Mouse (Mus musculus): Measurements from ENCODE around the gene Kif21b. TPM values are rescaled to one million over a fixed set of nuclear protein-coding genes. Genes with fewer than 3 reads are reported as not detected.

Gene Kif21b
- polyA plus RNA-seq, 1 experiment from 2014 or later: 1.3 TPM

DNA sequence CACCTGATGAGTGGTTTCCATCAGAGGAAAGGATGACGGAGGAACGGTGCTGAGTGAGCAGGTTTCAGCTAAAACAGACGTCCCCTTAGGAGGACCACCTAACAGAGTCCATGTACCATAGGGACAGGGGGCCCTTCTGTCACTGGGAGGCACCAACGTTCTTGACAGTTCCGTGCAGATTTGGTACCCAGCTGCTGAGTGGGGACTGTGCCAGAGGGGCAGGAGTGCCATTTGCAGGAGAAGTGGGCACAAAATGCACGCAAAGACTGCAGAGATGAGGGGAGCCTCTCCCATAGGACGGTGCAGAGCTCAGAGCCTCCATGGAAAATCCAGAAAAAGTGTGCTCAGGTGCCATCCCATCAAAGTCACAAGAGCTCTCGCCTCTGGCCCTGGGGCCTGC lies 9.2 kb upstream of the Kif21b start:
- Histone ChIP-seq H3K4me1 (ENCODE audit: control insufficient read depth, low read depth, low read length) (peaks cover 8% of the 10 kb centered on the region), H3K27me3 (ENCODE audit: control insufficient read depth, insufficient read depth, low read depth, low read length) (no peaks in the 10 kb centered on the region), H3K4me2 (ENCODE audit: low read depth, low read length) (no peak overlapping the region), H3K9me3 (replicated peaks; ENCODE audit: control insufficient read depth, low read length) (no peaks in the 10 kb centered on the region), H3K9ac (ENCODE audit: low read depth, low read length) (no peak overlapping the region), H3K36me3 (ENCODE audit: control insufficient read depth, insufficient read depth) (no peaks in the 10 kb centered on the region), H3K27ac (ENCODE audit: low read length) (no peak overlapping the region), H3K4me3 (ENCODE audit: low read depth, low read length) (no peak overlapping the region)
- 64% methylated on average over 8 of the region's 8 CpGs for WGBS (ENCODE audit: insufficient replicate concordance)
- ATAC-seq (ENCODE audit: low read depth): no peak

DNA sequence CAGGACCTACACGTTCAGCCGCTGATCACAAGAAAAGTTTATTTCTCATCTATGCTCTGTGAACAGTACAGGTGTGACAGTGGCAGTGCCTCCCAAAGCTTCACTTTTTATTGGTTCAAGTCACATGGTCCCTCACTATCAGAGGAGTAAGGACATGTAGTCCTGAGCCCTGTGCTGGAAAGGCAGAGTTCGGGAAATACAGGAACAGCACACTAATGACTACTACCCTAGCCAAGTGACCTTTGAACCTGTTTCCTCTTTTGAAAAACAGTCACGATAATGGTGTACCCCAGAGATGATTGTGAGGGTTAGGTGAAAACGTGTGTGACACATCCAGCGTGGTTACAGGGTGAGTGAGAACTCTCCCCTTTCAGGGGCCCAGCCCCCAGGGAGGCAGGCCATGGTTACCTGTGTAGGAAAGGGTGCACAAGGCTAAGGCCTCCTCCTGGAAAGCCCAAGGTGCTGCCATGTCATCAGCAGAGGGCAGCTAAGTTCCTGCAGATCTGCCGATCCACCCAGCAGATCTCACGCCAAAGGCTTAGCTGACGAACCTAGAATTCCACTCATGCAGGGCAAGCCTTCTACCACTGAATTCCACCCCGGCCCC lies 4.9 kb upstream of the Kif21b start:
- Histone ChIP-seq H3K27me3 (ENCODE audit: control insufficient read depth, insufficient read depth, low read depth, low read length) (no peaks in the 10 kb centered on the region; the same call in 1 of the 2 replicates), H3K9ac (ENCODE audit: low read depth, low read length) (no peak overlapping the region), H3K4me1 (ENCODE audit: control insufficient read depth, low read depth, low read length) (peaks cover 8% of the 10 kb centered on the region), H3K9me3 (replicated peaks; ENCODE audit: control insufficient read depth, low read length) (no peaks in the 10 kb centered on the region), H3K4me2 (ENCODE audit: low read depth, low read length) (no peak overlapping the region), H3K27ac (ENCODE audit: low read length) (no peak overlapping the region), H3K36me3 (ENCODE audit: control insufficient read depth, insufficient read depth) (no peaks in the 10 kb centered on the region), H3K4me3 (ENCODE audit: low read depth, low read length) (no peak overlapping the region)
- ATAC-seq (ENCODE audit: low read depth): peak; percentile 35; the same call in 1 of the 2 replicates
- WGBS (ENCODE audit: insufficient replicate concordance): 57% methylated on average over 10 of the region's 10 CpGs

DNA sequence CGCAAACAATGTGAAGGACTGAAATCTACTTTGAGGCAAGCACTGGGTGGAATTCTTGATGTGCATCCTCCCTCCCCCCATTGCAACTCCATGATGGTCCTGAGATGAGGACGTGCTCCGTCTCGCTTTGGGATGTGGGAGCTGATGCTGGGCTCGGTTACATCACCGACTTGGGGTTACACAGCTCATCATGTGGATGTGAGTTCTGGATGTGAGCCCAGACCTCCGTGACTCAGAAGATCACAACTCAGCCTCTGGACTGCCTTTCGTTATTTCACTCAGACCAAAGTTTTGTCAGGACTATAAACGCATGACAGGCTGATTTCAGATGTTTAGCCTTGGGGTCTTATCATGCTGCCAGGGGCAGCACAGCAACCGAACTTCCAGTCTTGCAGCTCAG lies 4.3 kb upstream of the Kif21b start:
- Histone ChIP-seq H3K4me1 (ENCODE audit: control insufficient read depth, low read depth, low read length) (peaks cover 14% of the 10 kb centered on the region), H3K4me3 (ENCODE audit: low read depth, low read length) (no peak overlapping the region), H3K4me2 (ENCODE audit: low read depth, low read length) (no peak overlapping the region), H3K27me3 (ENCODE audit: control insufficient read depth, insufficient read depth, low read depth, low read length) (peaks cover 3% of the 10 kb centered on the region), H3K9ac (ENCODE audit: low read depth, low read length) (no peak overlapping the region), H3K27ac (ENCODE audit: low read length) (no peak overlapping the region), H3K36me3 (ENCODE audit: control insufficient read depth, insufficient read depth) (no peaks in the 10 kb centered on the region), H3K9me3 (replicated peaks; ENCODE audit: control insufficient read depth, low read length) (no peaks in the 10 kb centered on the region)
- 46% methylated on average over 10 of the region's 10 CpGs for WGBS (ENCODE audit: insufficient replicate concordance)
- ATAC-seq (ENCODE audit: low read depth): no peak

DNA sequence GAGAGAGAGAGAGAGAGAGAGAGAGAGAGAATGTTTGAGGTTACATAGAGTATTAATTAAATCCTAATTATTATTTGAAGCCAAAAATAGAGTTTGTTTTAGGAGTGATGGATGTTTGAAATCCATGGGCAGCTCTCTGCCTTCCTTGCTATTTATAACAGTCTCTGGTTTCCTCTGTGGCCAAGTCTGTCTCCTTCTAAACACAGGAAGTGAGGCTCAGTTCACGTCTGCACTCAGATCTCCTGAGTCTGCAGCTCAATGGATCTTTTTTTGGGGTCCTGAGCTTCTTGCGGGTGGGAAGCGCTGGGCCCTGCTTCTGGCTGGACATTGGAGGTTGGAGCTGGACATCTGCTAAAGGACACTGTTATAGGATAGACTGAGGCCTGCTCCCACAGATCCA lies 3.3 kb upstream of the Kif21b start:
- Histone ChIP-seq H3K27ac (ENCODE audit: low read length) (no peak overlapping the region), H3K36me3 (ENCODE audit: control insufficient read depth, insufficient read depth) (no peaks in the 10 kb centered on the region), H3K4me1 (ENCODE audit: control insufficient read depth, low read depth, low read length) (peaks cover 14% of the 10 kb centered on the region), H3K4me2 (ENCODE audit: low read depth, low read length) (no peak overlapping the region), H3K9ac (ENCODE audit: low read depth, low read length) (no peak overlapping the region), H3K9me3 (replicated peaks; ENCODE audit: control insufficient read depth, low read length) (no peaks in the 10 kb centered on the region), H3K4me3 (ENCODE audit: low read depth, low read length) (no peak overlapping the region), H3K27me3 (ENCODE audit: control insufficient read depth, insufficient read depth, low read depth, low read length) (peaks cover 3% of the 10 kb centered on the region)
- 21% methylated on average over 3 of the region's 3 CpGs for WGBS (ENCODE audit: insufficient replicate concordance)
- no peak for ATAC-seq (ENCODE audit: low read depth)

DNA sequence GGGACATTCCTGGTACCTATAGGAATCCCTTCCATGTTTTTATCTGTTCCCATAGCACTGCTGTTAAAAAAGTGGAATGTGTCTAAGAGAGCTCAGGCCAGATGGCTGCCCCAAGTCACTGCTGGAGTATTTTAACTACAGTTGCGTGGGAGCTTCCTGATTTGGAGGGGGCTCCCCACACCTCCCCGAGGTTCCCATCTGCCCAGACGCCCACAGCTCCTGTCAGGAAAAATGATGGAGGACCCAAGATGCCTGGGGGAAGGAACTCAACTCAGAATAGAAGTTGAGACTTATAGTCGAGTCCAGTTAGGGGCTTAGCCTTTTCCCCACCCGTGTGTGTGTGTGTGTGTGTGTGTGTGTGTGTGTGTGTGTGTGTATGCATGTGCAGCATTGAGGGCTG lies 2.8 kb upstream of the Kif21b start:
- Histone ChIP-seq H3K27me3 (ENCODE audit: control insufficient read depth, insufficient read depth, low read depth, low read length) (peaks cover 3% of the 10 kb centered on the region), H3K27ac (ENCODE audit: low read length) (no peak overlapping the region), H3K4me2 (ENCODE audit: low read depth, low read length) (no peak overlapping the region), H3K4me1 (ENCODE audit: control insufficient read depth, low read depth, low read length) (peaks cover 17% of the 10 kb centered on the region), H3K36me3 (ENCODE audit: control insufficient read depth, insufficient read depth) (no peaks in the 10 kb centered on the region), H3K4me3 (ENCODE audit: low read depth, low read length) (no peak overlapping the region), H3K9me3 (replicated peaks; ENCODE audit: control insufficient read depth, low read length) (no peaks in the 10 kb centered on the region), H3K9ac (ENCODE audit: low read depth, low read length) (no peak overlapping the region)
- no peak for ATAC-seq (ENCODE audit: low read depth)
- 31% methylated on average over 5 of the region's 5 CpGs for WGBS (ENCODE audit: insufficient replicate concordance)

DNA sequence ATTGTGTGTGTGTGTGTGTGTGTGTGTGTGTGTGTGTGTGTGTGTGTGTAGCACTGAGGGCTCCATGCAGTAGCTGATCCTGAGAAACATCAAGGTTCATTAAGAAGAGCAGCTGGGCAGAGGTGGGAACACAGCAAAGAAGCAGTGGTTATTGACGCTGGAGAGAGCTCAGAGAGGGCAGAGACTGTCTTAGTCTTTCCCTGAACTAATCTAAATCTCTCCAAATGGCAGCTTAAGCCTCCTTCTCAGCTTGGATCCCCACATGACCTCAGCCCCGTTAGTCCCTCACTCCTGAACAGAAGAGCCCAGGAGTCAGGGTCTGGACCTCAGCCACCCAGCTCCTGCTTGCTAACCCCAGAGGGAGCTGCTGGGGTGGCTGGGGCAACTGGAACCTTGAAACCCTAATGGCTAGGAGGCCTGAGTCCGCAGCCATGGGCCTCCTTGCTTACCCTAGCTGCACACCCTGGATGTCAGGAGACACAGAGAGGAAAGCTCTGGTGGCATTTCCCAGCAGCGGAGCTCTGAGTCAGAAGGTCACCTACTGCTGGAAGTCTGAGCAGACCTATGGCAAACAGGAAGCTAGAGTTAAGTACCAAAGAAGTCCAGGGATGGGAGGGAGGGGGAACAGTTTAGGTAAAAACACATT lies 2.1 kb upstream of the Kif21b start:
- Histone ChIP-seq H3K4me1 (ENCODE audit: control insufficient read depth, low read depth, low read length) (peaks cover 19% of the 10 kb centered on the region), H3K27ac (ENCODE audit: low read length) (no peak overlapping the region), H3K4me2 (ENCODE audit: low read depth, low read length) (no peak overlapping the region), H3K36me3 (ENCODE audit: control insufficient read depth, insufficient read depth) (no peaks in the 10 kb centered on the region), H3K9me3 (replicated peaks; ENCODE audit: control insufficient read depth, low read length) (no peaks in the 10 kb centered on the region), H3K27me3 (ENCODE audit: control insufficient read depth, insufficient read depth, low read depth, low read length) (peaks cover 3% of the 10 kb centered on the region), H3K4me3 (ENCODE audit: low read depth, low read length) (no peak overlapping the region), H3K9ac (ENCODE audit: low read depth, low read length) (no peak overlapping the region)
- WGBS (ENCODE audit: insufficient replicate concordance): 54% methylated on average over 4 of the region's 4 CpGs
- ATAC-seq (ENCODE audit: low read depth): no peak

DNA sequence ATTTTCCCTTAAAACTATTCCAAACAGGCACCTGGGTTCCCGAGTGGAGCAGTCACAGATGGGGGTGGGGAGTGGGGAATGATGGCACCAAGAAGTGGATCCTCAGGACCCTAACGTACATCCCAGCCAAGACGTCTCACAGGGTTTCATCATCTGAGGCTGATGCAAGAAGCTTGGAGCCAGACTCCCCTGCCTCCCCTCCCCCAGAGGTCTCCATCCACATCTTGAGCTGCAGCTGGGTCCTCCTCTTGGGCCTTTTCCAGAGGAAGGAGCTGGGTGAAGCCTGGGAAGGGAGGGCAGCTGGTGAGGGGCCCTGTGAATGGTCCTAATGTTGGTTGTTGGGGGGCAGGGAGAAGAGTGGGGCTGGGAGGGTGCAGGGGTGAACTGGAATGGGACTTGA lies 1.1 kb upstream of the Kif21b start:
- H3K27ac ChIP-seq (ENCODE audit: low read length): no peak overlapping the region
- H3K4me1 ChIP-seq (ENCODE audit: control insufficient read depth, low read depth, low read length): peaks cover 30% of the 10 kb centered on the region
- no peaks in the 10 kb centered on the region for H3K36me3 ChIP-seq (ENCODE audit: control insufficient read depth, insufficient read depth)
- no peak for ATAC-seq (ENCODE audit: low read depth)
- 43% methylated on average over 3 of the region's 3 CpGs for WGBS (ENCODE audit: insufficient replicate concordance)
- H3K9me3 ChIP-seq (replicated peaks; ENCODE audit: control insufficient read depth, low read length): no peaks in the 10 kb centered on the region
- no peak overlapping the region for H3K4me3 ChIP-seq (ENCODE audit: low read depth, low read length)
- H3K9ac ChIP-seq (ENCODE audit: low read depth, low read length): no peak overlapping the region
- peaks cover 3% of the 10 kb centered on the region for H3K27me3 ChIP-seq (ENCODE audit: control insufficient read depth, insufficient read depth, low read depth, low read length)
- no peak overlapping the region for H3K4me2 ChIP-seq (ENCODE audit: low read depth, low read length)

DNA sequence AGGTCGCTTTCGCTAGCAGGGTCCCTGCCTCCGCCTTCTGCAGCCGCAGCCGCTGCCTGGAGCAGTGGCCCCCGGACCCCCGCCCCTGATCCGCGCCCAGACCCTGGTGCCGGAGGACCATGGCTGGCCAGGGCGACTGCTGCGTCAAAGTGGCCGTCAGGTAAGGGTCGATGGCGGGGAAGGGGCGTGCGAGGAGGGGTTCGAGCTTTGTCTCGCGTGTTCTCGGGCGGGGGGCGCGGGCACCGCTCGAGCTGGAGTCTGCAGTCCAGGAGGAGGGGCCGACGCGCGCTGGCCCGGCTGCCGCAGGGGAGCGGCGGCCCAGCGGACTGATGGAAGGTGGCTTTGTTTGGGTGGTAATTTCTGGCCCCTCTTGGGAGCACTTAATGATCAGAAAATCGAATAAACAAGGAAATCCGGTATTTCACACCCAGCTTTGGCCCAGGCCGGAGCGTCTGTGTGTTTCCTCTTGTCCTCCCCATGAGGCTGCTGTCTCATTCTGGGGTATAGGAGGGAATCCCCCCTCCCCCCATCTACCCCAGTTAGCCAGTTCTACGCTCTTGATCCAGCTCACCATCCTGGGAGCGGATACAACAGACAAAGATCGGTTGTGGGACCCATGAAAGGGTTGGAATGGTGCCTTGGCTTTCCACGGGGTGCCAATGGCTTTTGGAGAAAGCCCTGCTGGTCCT lies 558 bp downstream of the Kif21b start:
- ATAC-seq (ENCODE audit: low read depth): no peak
- H3K27ac ChIP-seq (ENCODE audit: low read length): peak overlapping the region; percentile 36; the same call in 1 of the 2 replicates

More for the DNA sequence above, 558 bp downstream of the Kif21b start:
- Histone ChIP-seq H3K9ac (ENCODE audit: low read depth, low read length) (peak overlapping the region; percentile 65), H3K9me3 (replicated peaks; ENCODE audit: control insufficient read depth, low read length) (no peaks in the 10 kb centered on the region), H3K4me3 (ENCODE audit: low read depth, low read length) (peak overlapping the region; percentile 69), H3K36me3 (ENCODE audit: control insufficient read depth, insufficient read depth) (no peaks in the 10 kb centered on the region), H3K4me2 (ENCODE audit: low read depth, low read length) (peak overlapping the region; percentile 93), H3K4me1 (ENCODE audit: control insufficient read depth, low read depth, low read length) (peaks cover 36% of the 10 kb centered on the region), H3K27me3 (ENCODE audit: control insufficient read depth, insufficient read depth, low read depth, low read length) (peaks cover 3% of the 10 kb centered on the region)
- under 1% methylated on average over 38 of the region's 43 CpGs for WGBS (ENCODE audit: insufficient replicate concordance)

Measured in liver, embryonic 16.5 days (tissue).